Mouse (Mus musculus) C2C12 (cell line): ENCODE measurements at regions not wholly inside any gene's neighbourhood (a gene's known extent, or its start where the extent isn't known, plus 50 kb on each side); places are given as distances from the start of the nearest gene placed in this dataset.

Experiments
- CEBPB ChIP-seq: IDR thresholded peaks from one replicate; pipeline ENCODE4 v1.6.1; 2011; ENCODE audit warnings: low read depth, mild to moderate bottlenecking, control low read depth, moderate library complexity
- CTCF ChIP-seq: IDR thresholded peaks from one replicate; pipeline ENCODE4 v1.5.1; 2011; ENCODE audit not compliant: control insufficient read depth, insufficient read depth, insufficient read length
- MAX ChIP-seq: IDR thresholded peaks from one replicate; pipeline ENCODE4 v1.6.1; 2011; ENCODE audit warnings: mild to moderate bottlenecking, control low read depth
- MYOD1 ChIP-seq: IDR thresholded peaks from one replicate; pipeline ENCODE4 v1.6.1; 2011; ENCODE audit warnings: low read depth; ENCODE audit not compliant: control insufficient read depth, insufficient read length
- USF1 ChIP-seq: IDR thresholded peaks from one replicate; pipeline ENCODE4 v1.6.1; 2011; ENCODE audit warnings: low read depth, mild to moderate bottlenecking, control low read depth, moderate library complexity

- no peak for TF ChIP-seq CTCF
- TF ChIP-seq MAX, result no peak
- TF ChIP-seq CEBPB, result no peak
- TF ChIP-seq USF1, result no peak
- TF ChIP-seq MYOD1, result no peak
Observed at GRCm38 (mm10) chr8:10857874-10858273, 150.4 kb downstream of the Irs2 start.
